Mouse (Mus musculus) splenic B cell, adult 2 months (primary cell): ENCODE measurements around the gene Cnga3.

Experiments
- DNase-seq: peaks from one replicate; pipeline ENCODE4 v3.0.0-alpha.2; 2011; ENCODE audit warnings: low read depth, low spot score
- H3K27me3 ChIP-seq: 2 replicates; pipeline ENCODE4 v1.6.1; 2012; ENCODE audit warnings: mild to moderate bottlenecking, low read length, moderate library complexity, mixed read lengths; ENCODE audit not compliant: control insufficient read depth, poor library complexity, insufficient read depth, severe bottlenecking
- H3K36me3 ChIP-seq: 2 replicates; pipeline ENCODE4 v1.6.1; 2012; ENCODE audit warnings: mild to moderate bottlenecking, low read length, moderate library complexity, mixed read lengths; ENCODE audit not compliant: control insufficient read depth, poor library complexity, insufficient read depth, severe bottlenecking

Cnga3 gene

DNA sequence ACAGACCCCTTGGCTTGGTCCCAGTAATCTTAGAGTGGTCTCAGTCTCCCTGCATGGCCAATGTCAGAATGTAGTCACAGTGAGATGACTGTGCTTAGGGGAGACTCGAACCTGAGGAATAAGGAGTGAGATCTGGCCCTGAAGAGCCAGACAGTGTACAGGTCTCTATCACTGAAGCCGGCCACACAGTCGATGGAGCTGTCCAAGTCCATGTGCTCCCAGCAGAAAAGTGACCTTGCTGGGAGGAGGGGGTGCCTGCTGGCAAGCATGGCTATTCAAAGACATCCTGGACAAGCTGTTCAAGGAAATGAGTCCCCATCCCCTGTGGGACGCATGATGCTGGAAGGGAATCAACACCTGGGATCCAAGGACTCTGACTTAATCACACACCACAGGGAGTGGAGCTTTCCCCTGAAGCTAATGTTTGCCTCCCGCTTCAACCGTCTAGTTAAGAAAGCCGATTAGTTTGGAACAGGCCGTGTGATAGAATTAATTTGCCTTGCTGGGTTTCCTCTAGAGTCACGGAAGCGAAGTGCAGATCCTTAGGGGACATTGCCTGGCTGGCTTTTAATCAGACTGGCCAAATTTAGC lies 24.9 kb downstream of the Cnga3 start:
- H3K27me3 ChIP-seq: no peaks in the 10 kb centered on the region
- no peaks in the 10 kb centered on the region for H3K36me3 ChIP-seq
- no peak for DNase-seq

- H3K36me3 ChIP-seq: no peaks in the 10 kb centered on the region
- H3K27me3 ChIP-seq: no peaks in the 10 kb centered on the region
- peak; percentile 31 for DNase-seq
Observed at GRCm38 (mm10) chr1:37242253-37242652, 28.0 kb downstream of the Cnga3 start.

DNA sequence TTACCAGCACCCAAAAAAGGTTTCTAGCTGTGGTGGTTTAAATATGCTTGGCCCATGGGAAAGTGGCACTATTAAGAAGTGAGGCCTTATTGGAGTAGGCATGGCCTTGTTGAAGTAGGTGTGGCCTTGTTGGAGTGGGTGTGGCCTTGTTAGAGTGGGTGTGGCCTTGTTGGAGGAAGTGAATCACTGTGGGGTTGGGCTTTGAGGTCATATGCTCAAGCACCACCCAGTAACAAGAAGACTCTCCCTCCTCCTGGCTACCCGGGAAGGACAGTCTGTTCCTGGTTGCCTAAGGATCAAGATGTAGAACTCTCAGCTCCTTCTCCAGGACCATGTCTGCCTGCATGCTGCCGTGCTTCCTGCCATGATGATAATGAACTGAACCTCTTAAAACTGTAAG lies 32.2 kb downstream of the Cnga3 start:
- H3K36me3 ChIP-seq: no peaks in the 10 kb centered on the region
- DNase-seq: no peak
- H3K27me3 ChIP-seq: no peaks in the 10 kb centered on the region

DNA sequence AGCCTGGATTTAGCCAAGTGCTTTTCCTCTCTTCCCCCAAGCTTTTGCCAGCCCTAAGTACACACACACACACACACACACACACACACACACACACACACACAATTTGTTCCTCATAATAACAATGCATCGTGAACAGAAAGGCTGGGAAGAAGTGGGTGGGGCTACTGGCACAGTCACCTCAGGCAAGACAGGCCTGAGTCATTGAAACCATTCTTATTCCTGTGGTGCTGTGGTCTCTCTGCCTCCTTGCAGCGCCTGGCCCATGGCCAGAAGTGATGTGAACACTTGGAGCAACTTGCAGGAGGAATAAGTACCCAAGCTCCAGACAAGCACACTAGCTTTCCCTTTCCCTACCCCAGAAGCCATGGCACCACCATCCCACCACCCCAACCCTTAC lies 34.2 kb downstream of the Cnga3 start:
- no peaks in the 10 kb centered on the region for H3K27me3 ChIP-seq
- H3K36me3 ChIP-seq: no peaks in the 10 kb centered on the region
- DNase-seq: no peak

DNA sequence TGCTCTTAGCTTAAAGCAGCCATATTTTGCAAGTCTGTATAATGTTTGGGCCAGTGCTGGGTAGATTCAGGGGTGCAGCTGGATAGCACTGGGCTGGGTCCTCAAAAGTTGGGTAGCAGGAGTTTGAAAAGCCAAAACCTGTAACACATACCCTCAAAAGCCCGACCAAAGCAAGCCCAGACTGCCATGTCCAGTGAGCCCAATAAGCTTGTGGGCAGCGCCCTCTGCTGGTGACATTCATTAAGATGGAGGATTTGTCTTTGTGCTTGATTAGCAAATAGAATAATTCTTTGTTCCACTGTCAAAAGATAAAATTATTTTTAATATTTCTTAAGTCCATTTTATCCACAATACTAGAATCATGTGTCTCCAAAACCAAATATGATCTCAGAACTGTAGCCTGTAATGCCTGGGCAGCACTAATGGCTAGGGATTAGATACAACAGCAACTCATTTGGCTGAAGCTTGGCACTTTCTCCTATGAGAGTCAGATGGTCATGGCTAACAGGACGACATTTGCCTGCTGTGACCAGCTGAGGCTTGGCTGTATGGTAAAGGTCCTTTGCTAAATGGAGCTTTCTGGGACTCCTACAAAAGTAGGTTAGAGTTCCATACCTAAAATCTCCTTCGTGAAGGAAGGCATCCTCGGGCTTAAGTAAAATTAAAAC lies 36.5 kb downstream of the Cnga3 start:
- peak; percentile 86 for DNase-seq
- no peaks in the 10 kb centered on the region for H3K36me3 ChIP-seq
- no peaks in the 10 kb centered on the region for H3K27me3 ChIP-seq

GRCm38 (mm10) chr1:37258443-37258842 lies 44.2 kb downstream of the Cnga3 start:
- DNase-seq: no peak
- Histone ChIP-seq H3K27me3 (no peaks in the 10 kb centered on the region), H3K36me3 (no peaks in the 10 kb centered on the region)

DNA sequence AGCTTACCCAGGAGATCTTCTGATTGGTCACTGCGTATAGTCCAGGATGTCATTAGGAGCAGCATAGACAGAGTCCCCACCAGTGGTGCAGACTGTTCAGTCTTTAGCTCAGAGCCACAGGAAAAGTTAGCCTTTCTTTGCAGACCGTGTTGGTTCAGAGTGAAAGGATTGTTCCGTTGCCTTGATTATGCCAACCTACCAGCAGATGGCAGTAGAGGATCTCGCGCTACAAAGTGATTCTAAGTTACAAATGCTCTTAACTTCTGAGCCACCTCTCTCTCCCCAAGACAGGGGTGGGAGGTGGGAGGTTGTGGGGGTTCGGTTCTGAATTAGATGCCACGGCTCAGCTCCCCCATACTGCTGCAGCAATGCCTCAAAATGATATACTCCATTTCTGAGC lies 58.2 kb downstream of the Cnga3 start:
- peak; percentile 85 for DNase-seq
- H3K36me3 ChIP-seq: no peaks in the 10 kb centered on the region
- H3K27me3 ChIP-seq: no peaks in the 10 kb centered on the region

DNA sequence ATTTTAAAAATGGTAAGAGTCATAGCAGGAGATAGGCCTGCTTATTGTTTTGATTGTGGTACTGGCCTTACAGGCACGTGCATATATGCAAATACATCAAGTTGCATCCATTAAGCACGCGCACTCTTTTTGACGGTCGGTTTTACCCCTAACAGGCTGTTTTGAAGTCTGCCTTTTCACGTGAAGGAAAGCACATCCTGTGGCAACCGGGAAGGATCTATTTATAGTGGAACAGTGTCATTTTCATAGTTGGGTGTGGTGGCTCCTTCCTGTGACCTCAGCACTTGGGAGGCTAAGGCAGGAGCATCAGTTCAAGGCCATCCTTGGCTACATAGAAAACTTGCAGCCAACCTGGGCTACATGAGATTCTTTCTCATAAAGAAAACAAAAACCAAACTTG lies 72.3 kb downstream of the Cnga3 start:
- H3K36me3 ChIP-seq: no peaks in the 10 kb centered on the region
- no peak for DNase-seq
- H3K27me3 ChIP-seq: no peaks in the 10 kb centered on the region

GRCm38 (mm10) chr1:37287748-37288147 lies 73.5 kb downstream of the Cnga3 start:
- H3K36me3 ChIP-seq: no peaks in the 10 kb centered on the region
- no peak for DNase-seq
- H3K27me3 ChIP-seq: no peaks in the 10 kb centered on the region

DNA sequence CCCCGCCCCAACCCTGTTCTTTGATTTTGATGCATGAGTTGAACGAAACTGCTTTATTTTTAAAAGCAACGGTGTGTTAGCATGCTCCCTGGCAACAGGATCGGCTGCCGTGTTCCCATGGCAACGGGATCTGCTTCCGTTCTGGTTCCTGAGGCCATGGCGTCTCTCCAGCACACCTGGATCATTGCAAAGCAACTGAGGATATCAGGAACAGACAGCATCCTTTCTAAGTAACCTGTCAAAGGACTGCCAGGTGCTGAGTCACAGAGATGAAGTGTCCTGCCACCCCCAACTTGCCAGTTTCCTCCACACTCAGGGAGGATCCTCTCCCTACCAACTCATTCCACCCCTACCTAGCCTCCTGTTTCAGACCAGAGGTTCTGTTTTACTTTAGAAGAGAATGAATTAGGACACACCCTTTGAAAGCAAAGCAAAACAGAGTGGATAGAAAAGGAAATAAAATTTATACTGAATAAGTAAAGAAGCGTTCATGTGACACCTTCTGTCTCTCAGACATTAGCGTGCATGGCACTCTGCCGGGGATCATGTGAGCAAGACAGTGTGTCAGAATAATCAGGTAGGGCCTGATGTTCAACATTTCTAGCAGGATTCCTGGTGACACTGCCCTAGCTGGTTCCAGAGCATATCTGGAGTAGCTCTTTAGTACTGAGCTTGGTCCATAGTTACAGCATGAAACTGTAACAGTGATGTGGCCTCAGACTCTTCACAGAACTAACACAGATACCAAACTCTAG lies 74.1 kb downstream of the Cnga3 start:
- Histone ChIP-seq H3K27me3 (no peaks in the 10 kb centered on the region), H3K36me3 (no peaks in the 10 kb centered on the region)
- no peak for DNase-seq

- no peak for DNase-seq
- no peaks in the 10 kb centered on the region for H3K36me3 ChIP-seq
- H3K27me3 ChIP-seq: no peaks in the 10 kb centered on the region
Observed at GRCm38 (mm10) chr1:37288941-37289340, 74.7 kb downstream of the Cnga3 start.

DNA sequence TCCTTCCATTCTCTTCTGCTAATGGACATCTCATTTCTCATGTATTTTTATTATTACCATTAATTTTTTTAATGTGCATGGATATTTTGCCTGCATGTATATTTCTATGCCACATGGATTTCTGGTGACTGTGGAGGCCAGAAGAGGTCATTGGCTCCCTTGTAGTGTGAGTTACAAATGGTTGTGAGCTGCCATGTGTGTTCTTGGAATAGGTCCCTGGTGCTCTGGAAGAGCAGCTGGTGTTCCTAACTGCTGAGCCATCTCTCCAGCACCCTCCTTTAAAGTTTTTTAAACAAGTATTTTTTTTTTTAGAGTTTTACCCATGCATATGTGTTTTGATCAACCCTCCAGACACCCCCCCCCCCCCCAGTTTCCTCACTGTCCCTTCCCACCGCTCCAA lies 82.2 kb downstream of the Cnga3 start:
- Histone ChIP-seq H3K27me3 (no peaks in the 10 kb centered on the region; the same call in 1 of the 2 replicates), H3K36me3 (no peaks in the 10 kb centered on the region)
- DNase-seq: no peak

GRCm38 (mm10) chr1:37298904-37299303 lies 84.7 kb downstream of the Cnga3 start:
- DNase-seq: no peak
- H3K36me3 ChIP-seq: no peaks in the 10 kb centered on the region
- H3K27me3 ChIP-seq: no peaks in the 10 kb centered on the region; the same call in 1 of the 2 replicates

DNA sequence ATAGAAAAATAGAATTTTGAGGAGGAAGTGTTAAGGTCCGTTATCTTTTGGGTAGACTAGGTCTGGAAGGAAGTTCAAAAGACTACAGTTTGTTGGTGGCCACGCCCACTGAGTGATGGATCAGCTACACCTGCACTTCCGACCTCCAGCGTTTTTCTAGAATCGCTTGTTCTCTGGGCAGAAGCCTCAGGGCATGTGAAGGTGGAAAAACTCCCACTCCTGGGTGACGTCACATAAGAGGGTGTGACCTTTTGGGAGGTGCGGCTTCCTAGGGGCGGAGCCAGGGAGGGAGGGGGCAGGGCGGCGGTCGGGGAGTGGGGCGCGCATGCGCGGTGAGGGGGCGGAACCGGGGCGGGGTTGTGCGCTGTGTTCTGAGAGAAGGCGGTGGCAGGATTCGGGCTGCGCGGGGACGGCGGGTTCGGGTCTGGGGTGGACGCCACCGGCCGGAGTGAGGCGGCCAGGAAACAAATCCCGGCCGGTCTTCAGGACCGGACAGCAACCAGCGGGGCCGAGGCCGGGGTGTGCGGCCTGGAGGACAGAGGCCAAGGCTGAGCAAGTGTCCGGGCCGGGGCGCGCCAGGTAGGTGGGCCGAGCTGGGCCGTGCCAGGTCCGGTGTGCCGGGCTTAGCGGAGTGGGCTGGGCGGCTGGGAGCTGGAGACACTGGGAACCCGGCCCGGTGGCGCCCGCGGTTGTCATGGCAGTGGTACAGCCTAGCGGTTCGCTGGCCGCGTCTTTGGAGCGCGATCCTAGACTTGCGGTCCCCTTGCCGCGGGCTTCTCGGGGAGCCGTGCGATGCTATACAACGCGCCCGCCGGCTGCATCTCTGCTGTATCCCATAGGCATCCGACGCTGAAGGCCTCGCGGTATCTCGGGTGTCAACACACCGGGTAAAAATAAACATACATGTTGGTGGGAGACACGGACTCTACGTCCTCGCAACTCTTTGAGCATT lies 85.6 kb downstream of the Cnga3 start, which contains the start of gene Inpp4a:
Gene Inpp4a (plus strand): TSS at position 326 of the 952 bp plus-strand sequence.
- DNase-seq: peak; percentile 98
- no peaks in the 10 kb centered on the region; the same call in 1 of the 2 replicates for H3K27me3 ChIP-seq
- no peaks in the 10 kb centered on the region for H3K36me3 ChIP-seq
